Mouse (Mus musculus) neural tube, embryonic 15.5 days (tissue): ENCODE results near the gene Cbfa2t3. TPM values are rescaled to one million over a fixed set of nuclear protein-coding genes. Genes with fewer than 3 reads are reported as not detected.

Experiments
- ATAC-seq: fragments of 200-750 bp; cut with Nextera tagmentation; 2 replicates; pipeline ENCODE4 v1.8.0; 2017; ENCODE audit warnings: mild to moderate bottlenecking, moderate TSS enrichment, moderate library complexity; ENCODE audit not compliant: low FRiP score
- H3K27ac ChIP-seq: fragments of 300-500 bp; sonication (generic); replicated peaks from 2 replicates; pipeline ENCODE4 v1.5.1; 2015; ENCODE audit warnings: mild to moderate bottlenecking, inconsistent platforms
- H3K27me3 ChIP-seq: fragments of 300-500 bp; sonication (generic); replicated peaks from 2 replicates; pipeline ENCODE4 v1.6.1; 2015; ENCODE audit warnings: inconsistent platforms
- H3K36me3 ChIP-seq: fragments of 300-500 bp; sonication (generic); 2 replicates; pipeline ENCODE4 v1.6.1; 2015; ENCODE audit warnings: inconsistent platforms
- H3K4me1 ChIP-seq: fragments of 300-500 bp; sonication (generic); 2 replicates; pipeline ENCODE4 v1.6.1; 2015; ENCODE audit warnings: inconsistent platforms
- H3K4me2 ChIP-seq: fragments of 300-500 bp; sonication (generic); 2 replicates; pipeline ENCODE4 v1.6.1; 2015; ENCODE audit warnings: inconsistent platforms, mild to moderate bottlenecking, moderate library complexity
- H3K4me3 ChIP-seq: fragments of 300-500 bp; sonication (generic); replicated peaks from 2 replicates; pipeline ENCODE4 v1.5.1; 2015; ENCODE audit warnings: mild to moderate bottlenecking, inconsistent platforms
- H3K9ac ChIP-seq: fragments of 300-500 bp; sonication (generic); replicated peaks from 2 replicates; pipeline ENCODE4 v1.6.1; 2015; ENCODE audit warnings: mild to moderate bottlenecking, inconsistent platforms
- H3K9me3 ChIP-seq: fragments of 300-500 bp; sonication (generic); replicated peaks from 2 replicates; pipeline ENCODE4 v1.6.1; 2016; ENCODE audit warnings: inconsistent platforms
- WGBS: fragments of 180-500 bp; shearing (Covaris S2); methylation state at CpG from one replicate; pipeline ENCODE4 v1.1.7; 2015; ENCODE audit warnings: mixed read lengths; 5-methylcytosine and 5-hydroxymethylcytosine counted together
- polyA plus RNA-seq: library from polyadenylated mRNA; unstranded; fragments of >200 nt; fragmentation: Nextera tagmentation; extraction: Ambion mirVana; gene quantifications from 2 replicates; pipeline ENCODE4 v1.2.1, GENCODE M21; 2015

The Cbfa2t3 gene
- polyA plus RNA-seq, 1 experiment from 2014 or later = 16.8 TPM

GRCm38 (mm10) chr8:122611295-122612133, 87.4 kb downstream of the Cbfa2t3 start, which contains the start of the genes Galns and Trappc2l:
Gene Galns (minus strand): TSS chr8:122611463.
Gene Trappc2l (plus strand): TSS chr8:122611640.
- Histone ChIP-seq H3K27me3 (no peaks in the 10 kb centered on the region), H3K9me3 (no peaks in the 10 kb centered on the region), H3K9ac (peak within 1 kb of the TSS; percentile 80), H3K27ac (peak within 1 kb of the TSS; percentile 90), H3K4me1 (peaks cover 22% of the 10 kb centered on the region), H3K36me3 (peaks cover 6% of the 10 kb centered on the region; the same call in 1 of the 2 replicates), H3K4me3 (peak within 1 kb of the TSS; percentile 62), H3K4me2 (peak within 1 kb of the TSS; percentile 83)
- under 1% methylated on average over 55 of the region's 57 CpGs for WGBS
- peak; percentile 98 for ATAC-seq

GRCm38 (mm10) chr8:122610612-122611277, 88.2 kb downstream of the Cbfa2t3 start:
- 2% methylated on average over 20 of the region's 20 CpGs for WGBS
- peak overlapping the region; percentile 62 for H3K4me3 ChIP-seq
- H3K4me1 ChIP-seq = peaks cover 22% of the 10 kb centered on the region
- peak overlapping the region; percentile 83 for H3K4me2 ChIP-seq
- peaks cover 6% of the 10 kb centered on the region; the same call in 1 of the 2 replicates for H3K36me3 ChIP-seq
- peak; percentile 2 for ATAC-seq
- no peaks in the 10 kb centered on the region for H3K27me3 ChIP-seq
- no peaks in the 10 kb centered on the region for H3K9me3 ChIP-seq
- H3K27ac ChIP-seq = peak overlapping the region; percentile 69
- peak overlapping the region; percentile 71 for H3K9ac ChIP-seq

GRCm38 (mm10) chr8:122610209-122610608, 88.7 kb downstream of the Cbfa2t3 start:
- H3K36me3 ChIP-seq = peaks cover 4% of the 10 kb centered on the region; the same call in 1 of the 2 replicates
- peaks cover 22% of the 10 kb centered on the region for H3K4me1 ChIP-seq
- no peak overlapping the region for H3K27ac ChIP-seq
- 61% methylated on average over 4 of the region's 4 CpGs for WGBS
- 0 out of 2 replicates have a peak overlapping the region, but pooled peaks have one; percentile 62 for H3K4me3 ChIP-seq
- no peak overlapping the region for H3K9ac ChIP-seq
- H3K4me2 ChIP-seq = peak overlapping the region; percentile 83
- no peaks in the 10 kb centered on the region for H3K27me3 ChIP-seq
- H3K9me3 ChIP-seq = no peaks in the 10 kb centered on the region
- ATAC-seq = no peak

- Histone ChIP-seq H3K27me3 (no peaks in the 10 kb centered on the region), H3K4me3 (no peak overlapping the region), H3K9ac (no peak overlapping the region), H3K27ac (no peak overlapping the region), H3K4me1 (peaks cover 8% of the 10 kb centered on the region), H3K9me3 (no peaks in the 10 kb centered on the region), H3K36me3 (no peaks in the 10 kb centered on the region), H3K4me2 (no peak overlapping the region)
- 91% methylated on average over 11 of the region's 12 CpGs for WGBS
- ATAC-seq = no peak
These were observed 92.1 kb downstream of the Cbfa2t3 start for GRCm38 (mm10) chr8:122606810-122607209.

GRCm38 (mm10) chr8:122605367-122605766, 93.5 kb downstream of the Cbfa2t3 start:
- no peak overlapping the region for H3K9ac ChIP-seq
- H3K36me3 ChIP-seq = no peaks in the 10 kb centered on the region
- WGBS = 84% methylated on average over 4 of the region's 4 CpGs
- no peak overlapping the region for H3K27ac ChIP-seq
- 0 out of 2 replicates have a peak, but pooled peaks cover 1% of the 10 kb centered on the region for H3K4me1 ChIP-seq
- H3K4me2 ChIP-seq = no peak overlapping the region
- no peak for ATAC-seq
- H3K9me3 ChIP-seq = no peaks in the 10 kb centered on the region
- H3K4me3 ChIP-seq = no peak overlapping the region
- no peaks in the 10 kb centered on the region for H3K27me3 ChIP-seq

GRCm38 (mm10) chr8:122604640-122605039, 94.3 kb downstream of the Cbfa2t3 start:
- Histone ChIP-seq H3K4me2 (no peak overlapping the region), H3K4me3 (no peak overlapping the region), H3K4me1 (no peaks in the 10 kb centered on the region), H3K27me3 (no peaks in the 10 kb centered on the region), H3K9me3 (no peaks in the 10 kb centered on the region), H3K27ac (no peak overlapping the region), H3K9ac (no peak overlapping the region), H3K36me3 (no peaks in the 10 kb centered on the region)
- WGBS = 20% methylated on average over 1 of the region's 1 CpGs
- ATAC-seq = no peak

- Histone ChIP-seq H3K4me1 (no peaks in the 10 kb centered on the region), H3K9me3 (no peaks in the 10 kb centered on the region), H3K4me3 (no peak overlapping the region), H3K4me2 (no peak overlapping the region), H3K9ac (no peak overlapping the region), H3K36me3 (no peaks in the 10 kb centered on the region), H3K27me3 (no peaks in the 10 kb centered on the region), H3K27ac (no peak overlapping the region)
- WGBS = 85% methylated on average over 9 of the region's 9 CpGs
- no peak for ATAC-seq
These were observed 98.2 kb downstream of the Cbfa2t3 start for GRCm38 (mm10) chr8:122600666-122601065.

GRCm38 (mm10) chr8:122596031-122596430, 102.9 kb downstream of the Cbfa2t3 start:
- WGBS = 59% methylated on average over 4 of the region's 4 CpGs
- H3K27ac ChIP-seq = no peak overlapping the region
- H3K9ac ChIP-seq = no peak overlapping the region

GRCm38 (mm10) chr8:122593783-122594507, 105.0 kb downstream of the Cbfa2t3 start:
- Histone ChIP-seq H3K9ac (0 out of 2 replicates have a peak overlapping the region, but pooled peaks have one; percentile 2), H3K4me1 (peaks cover 9% of the 10 kb centered on the region; the same call in 1 of the 2 replicates), H3K27ac (no peak overlapping the region), H3K36me3 (no peaks in the 10 kb centered on the region), H3K4me3 (no peak overlapping the region), H3K27me3 (no peaks in the 10 kb centered on the region), H3K4me2 (no peak overlapping the region), H3K9me3 (no peaks in the 10 kb centered on the region)
- 61% methylated on average over 19 of the region's 19 CpGs for WGBS
- ATAC-seq = no peak

More at GRCm38 (mm10) chr8:122596031-122596430, 102.9 kb downstream of the Cbfa2t3 start:
- H3K27me3 ChIP-seq = no peaks in the 10 kb centered on the region
- H3K36me3 ChIP-seq = no peaks in the 10 kb centered on the region
- H3K4me3 ChIP-seq = no peak overlapping the region
- H3K4me2 ChIP-seq = no peak overlapping the region
- no peaks in the 10 kb centered on the region for H3K9me3 ChIP-seq
- peaks cover 9% of the 10 kb centered on the region; the same call in 1 of the 2 replicates for H3K4me1 ChIP-seq
- ATAC-seq = no peak

- Histone ChIP-seq H3K27me3 (no peaks in the 10 kb centered on the region), H3K4me1 (peaks cover 9% of the 10 kb centered on the region; the same call in 1 of the 2 replicates), H3K36me3 (no peaks in the 10 kb centered on the region), H3K4me3 (no peak overlapping the region), H3K9ac (no peak overlapping the region), H3K9me3 (no peaks in the 10 kb centered on the region), H3K4me2 (no peak overlapping the region), H3K27ac (no peak overlapping the region)
- ATAC-seq = no peak
- 53% methylated on average over 12 of the region's 12 CpGs for WGBS
These were observed 105.7 kb downstream of the Cbfa2t3 start for GRCm38 (mm10) chr8:122593240-122593639.

- Histone ChIP-seq H3K4me1 (peaks cover 10% of the 10 kb centered on the region; the same call in 1 of the 2 replicates), H3K27me3 (0 out of 2 replicates have a peak, but pooled peaks cover 2% of the 10 kb centered on the region), H3K9me3 (no peaks in the 10 kb centered on the region), H3K4me2 (no peak overlapping the region), H3K9ac (no peak overlapping the region), H3K4me3 (no peak overlapping the region), H3K27ac (no peak overlapping the region), H3K36me3 (no peaks in the 10 kb centered on the region)
- 82% methylated on average over 10 of the region's 10 CpGs for WGBS
- ATAC-seq = no peak
These were observed 112.2 kb downstream of the Cbfa2t3 start for GRCm38 (mm10) chr8:122586749-122587148.
